In genomic region chr7:127712461-127713385, GRCm38 (mm10) we compare ENCODE assay signal across 8 mouse cellular contexts. TPM values are rescaled to one million over a fixed set of nuclear protein-coding genes. Genes with fewer than 3 reads are reported as not detected.
DNase-seq lines count a peak whose midpoint lies in the region; ATAC-seq lines count a peak whose summit lies in the region.

TSS of gene Ctf1 (plus strand) at chr7:127712736.

- H3K9me3 ChIP-seq in erythroblast, embryonic 14.5 days (ENCODE audit: control insufficient read depth, low read length): no peaks in the 10 kb centered on the region
- H3K9me3 ChIP-seq in embryonic facial prominence, embryonic 10.5 days: no peaks in the 10 kb centered on the region
- no peaks in the 10 kb centered on the region for H3K9me3 ChIP-seq in limb, embryonic 12.5 days
- H3K9me3 ChIP-seq in midbrain, embryonic 14.5 days (ENCODE audit: control insufficient read depth, low read length): no peaks in the 10 kb centered on the region

- H3K27me3 ChIP-seq in erythroblast, embryonic 14.5 days (ENCODE audit: control insufficient read depth): peaks cover 19% of the 10 kb centered on the region
- H3K27me3 ChIP-seq in embryonic facial prominence, embryonic 10.5 days (replicated peaks; ENCODE audit: low read depth, poor library complexity, severe bottlenecking): no peaks in the 10 kb centered on the region; the same call in 1 of the 2 replicates
- no peaks in the 10 kb centered on the region for H3K27me3 ChIP-seq in limb, embryonic 12.5 days
- no peaks in the 10 kb centered on the region for H3K27me3 ChIP-seq in midbrain, embryonic 14.5 days (ENCODE audit: control insufficient read depth, insufficient read depth, low read length)

- H3K4me3 ChIP-seq in erythroblast, embryonic 14.5 days (replicated peaks): peak within 1 kb of the TSS; percentile 49
- H3K4me3 ChIP-seq in embryonic facial prominence, embryonic 10.5 days: peak within 1 kb of the TSS; percentile 58
- peak within 1 kb of the TSS; percentile 43 for H3K4me3 ChIP-seq in limb, embryonic 12.5 days (replicated peaks)
- H3K4me3 ChIP-seq in midbrain, embryonic 14.5 days (replicated peaks; ENCODE audit: low read depth, low read length): peak within 1 kb of the TSS; percentile 21

- H3K4me1 ChIP-seq in erythroblast, embryonic 14.5 days (ENCODE audit: control insufficient read depth): peaks cover 44% of the 10 kb centered on the region
- H3K4me1 ChIP-seq in embryonic facial prominence, embryonic 10.5 days: peaks cover 74% of the 10 kb centered on the region
- H3K4me1 ChIP-seq in limb, embryonic 12.5 days (replicated peaks): peaks cover 44% of the 10 kb centered on the region
- H3K4me1 ChIP-seq in midbrain, embryonic 14.5 days (ENCODE audit: control insufficient read depth, insufficient read depth, low read length): peaks cover 15% of the 10 kb centered on the region

- H3K9ac ChIP-seq in limb, embryonic 12.5 days (replicated peaks): peak within 1 kb of the TSS; percentile 52; the same call in 1 of the 2 replicates
- no peak within 1 kb of the TSS for H3K9ac ChIP-seq in midbrain, embryonic 14.5 days (replicated peaks; ENCODE audit: low read length)

- DNase-seq in embryonic facial prominence, embryonic 10.5 days (ENCODE audit: low spot score): peak; percentile 89
- peak; percentile 98 for DNase-seq in heart, adult 11 months
- peak; percentile 81 for DNase-seq in kidney, adult 18-20 months
- peak; percentile 91 for DNase-seq in midbrain, embryonic 14.5 days
- DNase-seq in spleen, postnatal 10 days (ENCODE audit: low spot score in 2 of 2): peak; percentile 24 to 75

- WGBS in embryonic facial prominence, embryonic 10.5 days: 1% methylated on average over 28 of the region's 28 CpGs
- under 1% methylated on average over 28 of the region's 28 CpGs for WGBS in limb, embryonic 12.5 days
- WGBS in midbrain, embryonic 14.5 days: 1% methylated on average over 28 of the region's 28 CpGs

- peak within 1 kb of the TSS; percentile 59 for H3K4me2 ChIP-seq in limb, embryonic 12.5 days
- peak within 1 kb of the TSS; percentile 54 for H3K4me2 ChIP-seq in midbrain, embryonic 14.5 days (ENCODE audit: low read length)

- H3K36me3 ChIP-seq in erythroblast, embryonic 14.5 days (ENCODE audit: control insufficient read depth): no peaks in the 10 kb centered on the region; the same call in 1 of the 2 replicates
- H3K36me3 ChIP-seq in embryonic facial prominence, embryonic 10.5 days (replicated peaks): peaks cover 4% of the 10 kb centered on the region; the same call in 1 of the 2 replicates
- peaks cover 13% of the 10 kb centered on the region for H3K36me3 ChIP-seq in limb, embryonic 12.5 days
- H3K36me3 ChIP-seq in midbrain, embryonic 14.5 days (ENCODE audit: control insufficient read depth, insufficient read depth, low read length): no peaks in the 10 kb centered on the region

- peak within 1 kb of the TSS; percentile 91 for H3K27ac ChIP-seq in embryonic facial prominence, embryonic 10.5 days (replicated peaks)
- peak within 1 kb of the TSS; percentile 98 for H3K27ac ChIP-seq in limb, embryonic 12.5 days
- peak within 1 kb of the TSS; percentile 32; the same call in 1 of the 2 replicates for H3K27ac ChIP-seq in midbrain, embryonic 14.5 days (replicated peaks; ENCODE audit: low read depth, low read length)

- no peak for ATAC-seq in erythroblast, adult 5-6 weeks (replicated peaks; ENCODE audit: low FRiP score, poor library complexity, severe bottlenecking)
- peak; percentile 77 for ATAC-seq in limb, embryonic 12.5 days (ENCODE audit: insufficient number of reproducible peaks, insufficient read depth, low FRiP score, low TSS enrichment, low read depth)
- peak; percentile 66; the same call in 1 of the 2 replicates for ATAC-seq in midbrain, embryonic 14.5 days (ENCODE audit: low FRiP score, low TSS enrichment)

RNA-seq across cellular contexts. Expression of gene Ctf1, which starts in this region (rescaled TPM):
- polyA plus RNA-seq in erythroblast, embryonic 14.5 days (2012): 0.06 TPM in 1 of 2 replicates, not detected in the other
- total RNA-seq in erythroblast, adult 5-6 weeks (2015; ENCODE audit: low replicate concordance): 0.63 TPM in 1 of 2 replicates, not detected in the other
- not detected in 2 replicates for total RNA-seq in erythroblast, adult 5-6 weeks (2017; ENCODE audit: low replicate concordance)
- 9.4 and 10.7 TPM in 2 replicates for polyA plus RNA-seq in embryonic facial prominence, embryonic 10.5 days (2016; fragmentation: Nextera tagmentation; extraction: Ambion mirVana)
- polyA plus RNA-seq in limb, embryonic 12.5 days (2016; fragmentation: Nextera tagmentation; extraction: Ambion mirVana): 29.3 and 30.0 TPM in 2 replicates
- 3.5 and 4.3 TPM in 2 replicates for polyA plus RNA-seq in midbrain, embryonic 14.5 days (2014; fragmentation: Nextera tagmentation; extraction: Ambion mirVana)

Comparison
In these comparisons a context has a peak if more than half of its experiments do, and no peak if none do; other contexts are left out.
1. H3K27ac ChIP-seq: peak in every context shown above with its lines; median percentile 98 in limb, embryonic 12.5 days; 91 in embryonic facial prominence, embryonic 10.5 days; 32 in midbrain, embryonic 14.5 days.